Mouse (Mus musculus) left cerebral cortex, postnatal 25 days (tissue): ENCODE measurements around the gene Arhgef17. TPM values are rescaled to one million over a fixed set of nuclear protein-coding genes. Genes with fewer than 3 reads are reported as not detected.

Experiments used
- DNase-seq, 2 experiments: peaks; one replicate each; pipeline ENCODE4 v3.0.0; 2022; ENCODE audit warnings: low spot score in 2 of 2, mixed read lengths in 1 of 2
- intact Hi-C: fragments of 180-260 bp; cut with DNase I; formaldehyde crosslinking; loops from one replicate; pipeline ENCODE4 v1.15.1; 2025
- total RNA-seq, 2 experiments: library from RNA; stranded (reverse); gene quantifications; 2 replicates each; pipeline ENCODE4 v1.2.3; 2021

Arhgef17 gene
- 100 to 1,000 TPM; 109 to 120 TPM for total RNA-seq

GRCm38 (mm10) chr7:100931926-100932480, at the start of gene Arhgef17:
TSS of gene Arhgef17 (minus strand) at chr7:100932107.
- no peak for DNase-seq
- intact Hi-C loops = loop anchor here (1.0 kb wide), 1 partner anchor 25 kb away; no protein-coding TSS in a partner anchor

GRCm38 (mm10) chr7:100979175-100979574, 47.3 kb upstream of the Arhgef17 start:
- intact Hi-C loops = no loop called here

GRCm38 (mm10) chr7:100978171-100978570, 46.3 kb upstream of the Arhgef17 start:
- intact Hi-C loops = no loop called here
- DNase-seq = no peak

More at GRCm38 (mm10) chr7:100979175-100979574, 47.3 kb upstream of the Arhgef17 start:
- peak; percentile 28 to 35 for DNase-seq

GRCm38 (mm10) chr7:100974135-100974903, 42.4 kb upstream of the Arhgef17 start, which contains the start of gene P2ry6:
TSS of gene P2ry6 (minus strand) at chr7:100974649.
- DNase-seq = no peak
- intact Hi-C loops = no loop called here

- DNase-seq = peak in 1 of 2 experiments; percentile 47
- intact Hi-C loops = no loop called here
Measured at GRCm38 (mm10) chr7:100972875-100973274, 41.0 kb upstream of the Arhgef17 start.

- intact Hi-C loops = no loop called here
Measured at GRCm38 (mm10) chr7:100968874-100969659, 37.2 kb upstream of the Arhgef17 start.

GRCm38 (mm10) chr7:100968376-100968775, 36.5 kb upstream of the Arhgef17 start:
- intact Hi-C loops = no loop called here
- no peak for DNase-seq

More at GRCm38 (mm10) chr7:100968874-100969659, 37.2 kb upstream of the Arhgef17 start:
- no peak for DNase-seq

GRCm38 (mm10) chr7:100967850-100968249, 35.9 kb upstream of the Arhgef17 start:
- no peak for DNase-seq
- intact Hi-C loops = no loop called here

GRCm38 (mm10) chr7:100966014-100966413, 34.1 kb upstream of the Arhgef17 start:
- intact Hi-C loops = no loop called here
- no peak for DNase-seq

DNA sequence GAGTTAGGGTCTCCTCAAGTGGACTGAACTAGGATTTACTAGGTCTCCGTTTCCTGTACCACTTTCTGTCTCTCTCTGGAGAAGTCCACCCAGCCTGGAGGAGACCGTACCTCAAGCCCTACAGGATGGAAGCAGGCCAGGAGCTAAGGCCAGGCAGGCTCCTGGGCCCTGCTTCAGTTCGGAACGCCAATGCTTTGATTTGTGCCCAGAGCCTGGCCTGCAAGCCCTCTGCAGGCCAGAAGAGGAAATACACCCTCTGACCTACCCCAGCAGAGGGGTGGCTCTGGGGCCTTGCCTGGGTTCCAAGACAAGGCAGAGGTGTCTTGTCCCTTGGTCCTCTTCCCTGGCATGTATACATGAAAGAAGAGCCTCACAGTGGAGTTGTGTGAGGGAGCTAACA, 33.2 kb upstream of the Arhgef17 start:
- DNase-seq = no peak
- intact Hi-C loops = no loop called here

DNA sequence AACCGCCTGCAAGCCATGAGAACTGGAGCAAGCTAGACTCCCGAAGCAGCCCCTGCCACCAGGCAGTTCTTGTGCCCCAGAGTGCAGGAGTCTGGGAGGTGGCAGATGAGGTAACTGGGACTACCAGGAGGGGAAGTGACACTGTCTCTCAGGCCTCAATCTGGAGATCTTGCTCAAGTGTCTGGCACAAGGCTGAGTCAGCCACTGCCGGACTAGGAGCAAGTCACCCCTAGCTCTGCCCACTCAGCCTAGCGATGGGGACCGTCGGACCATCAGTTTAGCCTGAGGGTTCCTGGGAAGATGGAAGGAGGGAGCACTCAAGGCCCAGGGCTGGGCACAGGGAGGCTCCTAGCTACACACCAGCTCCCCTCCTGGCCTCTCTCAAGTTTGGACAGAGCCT, 32.3 kb upstream of the Arhgef17 start:
- intact Hi-C loops = no loop called here

GRCm38 (mm10) chr7:100963381-100963780, 31.5 kb upstream of the Arhgef17 start:
- intact Hi-C loops = loop anchor here (2.0 kb wide), 1 partner anchor 15 kb away; no protein-coding TSS in a partner anchor
- no peak for DNase-seq

More for the DNA sequence above, 32.3 kb upstream of the Arhgef17 start:
- peak in 1 of 2 experiments; percentile 29 for DNase-seq

DNA sequence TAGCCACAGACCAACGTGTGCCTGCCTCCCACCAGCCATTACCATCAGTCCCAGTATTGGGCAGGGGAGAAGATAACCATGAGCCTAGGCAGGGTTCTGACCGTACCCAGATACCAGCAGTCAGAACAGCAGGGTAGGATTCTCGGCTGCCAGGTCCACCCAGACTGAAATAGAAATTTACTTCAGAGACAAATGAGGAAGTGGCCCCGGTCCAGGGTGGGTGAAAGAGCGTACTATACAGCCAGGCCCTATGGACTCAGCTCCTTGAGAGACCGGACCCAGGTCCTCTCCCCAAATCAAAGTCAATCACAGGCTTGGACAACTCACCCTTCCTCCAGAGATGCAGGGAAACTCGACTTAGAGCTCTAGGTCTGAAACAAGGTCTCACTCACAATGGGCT, 29.2 kb upstream of the Arhgef17 start:
- intact Hi-C loops = no loop called here
- DNase-seq = no peak

DNA sequence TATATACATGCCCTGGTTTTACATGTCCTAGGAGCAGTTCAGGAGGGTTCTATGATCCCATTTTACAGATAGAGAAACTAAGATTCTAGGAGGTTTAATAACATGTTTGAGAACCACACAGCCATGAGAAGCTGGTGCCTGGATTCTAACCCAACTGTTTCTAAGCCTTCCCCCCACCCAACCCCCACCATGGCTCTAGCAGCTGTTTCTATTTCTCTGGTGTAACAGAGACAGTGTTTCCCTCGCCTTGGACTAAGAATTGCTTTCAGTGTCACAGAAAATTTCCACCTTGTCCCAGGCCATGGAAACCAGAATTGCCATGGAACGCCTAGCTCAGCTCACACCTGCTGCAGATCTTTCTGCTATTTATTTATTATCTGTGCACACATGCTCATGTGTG, 28.6 kb upstream of the Arhgef17 start:
- DNase-seq = no peak
- intact Hi-C loops = no loop called here

DNA sequence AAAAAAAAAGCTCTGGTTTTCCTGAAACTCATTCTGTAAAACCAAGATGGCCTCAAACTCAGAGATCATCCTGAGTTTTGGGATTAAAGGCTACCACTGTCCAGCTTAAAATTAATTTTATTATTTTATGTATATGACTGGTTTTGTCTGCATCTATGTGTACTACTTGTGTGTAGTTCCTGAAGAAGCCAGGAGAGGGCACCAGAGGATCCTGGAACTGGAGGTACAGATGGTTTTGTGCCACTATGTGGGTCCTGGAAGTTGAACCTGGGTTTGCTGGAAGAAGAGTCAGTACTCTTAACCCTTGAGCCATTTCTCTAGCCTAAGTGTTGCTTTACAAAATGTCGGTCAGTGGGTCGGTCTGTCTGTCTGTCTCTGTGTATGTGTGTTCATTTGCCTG, 26.5 kb upstream of the Arhgef17 start:
- no peak for DNase-seq
- intact Hi-C loops = no loop called here

- intact Hi-C loops = no loop called here
- no peak for DNase-seq
Measured at GRCm38 (mm10) chr7:100952686-100953085, 20.8 kb upstream of the Arhgef17 start.

- intact Hi-C loops = no loop called here
- peak in 1 of 2 experiments; percentile 56 for DNase-seq
Measured at GRCm38 (mm10) chr7:100951903-100952302, 20.0 kb upstream of the Arhgef17 start.

DNA sequence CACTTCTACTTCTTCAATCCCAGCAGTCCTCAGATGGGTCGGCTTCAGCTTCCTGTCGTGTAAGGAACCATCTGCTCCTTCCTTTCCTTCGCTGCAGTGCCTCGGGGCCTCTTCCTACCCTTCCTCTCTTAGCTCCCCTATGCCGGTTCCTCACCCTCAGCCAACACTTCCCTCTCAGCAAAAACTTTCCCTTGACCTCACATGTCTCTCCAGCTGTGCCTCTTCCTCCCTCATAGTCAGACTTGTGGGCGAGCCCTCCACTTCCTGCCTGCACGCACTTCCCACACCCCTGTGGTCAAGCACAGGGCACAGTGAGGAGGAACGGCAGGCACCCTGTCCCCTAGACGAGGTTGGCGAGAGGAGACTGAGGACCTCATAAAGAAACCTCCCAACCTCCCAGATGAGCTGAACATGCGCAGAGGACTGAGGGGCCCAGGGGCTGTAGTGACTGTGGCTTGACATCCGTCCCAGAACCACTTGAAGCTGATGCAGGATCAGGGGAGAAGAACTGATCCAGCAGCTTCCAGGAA, 18.6 kb upstream of the Arhgef17 start:
- DNase-seq = peak in 1 of 2 experiments; percentile 48
- intact Hi-C loops = no loop called here

- intact Hi-C loops = no loop called here
- DNase-seq = no peak
Measured at GRCm38 (mm10) chr7:100950031-100950430, 18.1 kb upstream of the Arhgef17 start.

- no peak for DNase-seq
- intact Hi-C loops = no loop called here
Measured at GRCm38 (mm10) chr7:100944738-100945137, 12.8 kb upstream of the Arhgef17 start.
